Mouse (Mus musculus) kidney, postnatal 14 days (tissue): Measurements from ENCODE around the gene Eps8.

Experiments used
- DNase-seq: peaks from one replicate; pipeline ENCODE4 v3.0.0; 2022; ENCODE audit warnings: mixed read lengths

The Eps8 gene

DNA sequence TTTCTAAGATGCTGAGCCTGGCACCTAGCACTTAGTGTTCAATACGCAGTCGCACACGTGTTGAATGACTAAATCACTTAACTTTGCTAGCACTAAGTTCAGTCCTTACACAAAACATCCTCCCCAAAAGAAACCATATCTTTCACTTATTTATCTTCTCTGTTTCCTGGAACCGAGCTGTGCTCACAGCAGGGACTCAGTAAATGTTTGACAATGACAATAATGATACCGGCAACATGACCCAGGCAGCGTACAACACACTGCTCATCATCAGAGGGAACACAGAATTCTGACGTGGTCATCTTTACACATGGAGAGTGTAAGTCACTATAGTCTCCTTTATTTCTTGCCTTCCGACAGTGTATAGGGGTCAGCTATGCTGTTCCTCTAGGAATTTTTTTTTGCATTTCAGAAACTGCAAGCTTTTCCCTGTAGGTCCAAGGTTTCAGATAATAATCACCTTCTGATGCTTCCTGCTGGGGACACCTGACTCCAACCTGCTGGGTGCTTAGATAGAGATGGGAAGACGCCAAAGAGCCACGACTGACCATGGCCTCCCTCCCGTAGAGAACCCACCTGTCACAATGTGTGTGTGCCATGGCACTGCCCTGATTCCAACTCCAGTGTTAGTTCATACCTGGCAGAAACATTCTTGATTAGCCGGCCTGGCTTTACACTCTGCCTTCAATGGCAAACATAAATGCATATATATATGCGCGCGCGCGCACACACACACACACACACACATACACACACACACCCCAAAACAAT is 46.3 kb downstream of the Eps8 start:
- DNase-seq = no peak

DNA sequence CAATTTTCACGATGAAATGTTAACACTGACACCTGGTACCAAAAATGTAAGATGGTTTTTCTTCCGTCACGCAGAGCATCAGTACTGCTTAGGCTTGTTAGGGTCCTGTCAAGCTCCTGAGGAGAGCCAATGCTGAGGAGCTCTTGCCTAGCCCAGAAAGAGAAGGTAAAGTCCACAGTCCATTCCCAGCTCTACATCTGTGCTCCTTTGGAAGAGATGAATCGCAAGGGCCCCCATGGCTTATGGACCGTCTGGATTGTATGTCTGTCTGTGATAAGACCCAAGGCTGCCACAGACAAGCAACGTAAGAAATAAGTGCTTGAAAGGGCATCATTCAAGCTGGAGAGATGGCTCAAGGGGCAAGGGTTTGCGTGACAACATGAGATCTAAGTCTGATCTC is 48.1 kb downstream of the Eps8 start:
- no peak for DNase-seq

DNA sequence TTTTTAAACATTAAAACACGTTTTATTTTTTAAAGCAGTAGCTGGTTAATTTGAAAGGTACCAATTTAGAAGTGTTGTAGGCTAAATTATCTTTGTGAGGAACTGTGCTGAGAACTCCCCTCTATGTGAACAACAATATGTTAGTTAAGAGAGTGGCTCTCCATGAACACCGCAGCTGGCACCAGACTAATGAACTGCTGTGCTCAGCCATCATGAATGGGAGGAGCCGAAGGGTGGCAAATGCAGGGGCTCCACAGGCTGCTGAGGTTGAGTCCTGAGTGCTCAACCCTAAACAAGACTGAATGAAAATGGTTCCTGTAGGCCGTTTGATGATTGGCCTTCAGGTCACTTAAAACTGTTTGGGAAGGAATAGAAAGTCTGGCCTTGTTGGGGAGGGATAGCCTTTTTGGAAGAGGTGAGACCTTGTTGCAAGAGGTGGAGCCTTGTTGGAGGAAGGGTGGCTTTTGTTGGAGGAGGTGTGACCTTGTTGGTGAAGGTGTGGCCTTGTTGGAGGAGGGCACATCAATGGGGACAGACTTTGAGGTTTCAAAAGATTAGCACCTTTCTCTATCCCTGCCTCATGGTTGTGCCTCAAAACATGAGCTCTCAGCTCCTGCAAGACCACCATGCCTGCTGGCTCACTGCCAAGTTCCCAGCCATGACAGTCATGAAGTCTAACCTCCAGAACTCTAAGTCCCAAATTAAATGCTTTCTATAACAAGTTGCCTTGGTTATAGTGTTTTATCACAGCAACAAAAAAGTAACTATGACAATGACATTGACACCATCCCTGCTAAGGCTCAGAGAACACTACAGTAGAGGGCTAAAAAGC is 50.0 kb downstream of the Eps8 start:
- no peak for DNase-seq

DNA sequence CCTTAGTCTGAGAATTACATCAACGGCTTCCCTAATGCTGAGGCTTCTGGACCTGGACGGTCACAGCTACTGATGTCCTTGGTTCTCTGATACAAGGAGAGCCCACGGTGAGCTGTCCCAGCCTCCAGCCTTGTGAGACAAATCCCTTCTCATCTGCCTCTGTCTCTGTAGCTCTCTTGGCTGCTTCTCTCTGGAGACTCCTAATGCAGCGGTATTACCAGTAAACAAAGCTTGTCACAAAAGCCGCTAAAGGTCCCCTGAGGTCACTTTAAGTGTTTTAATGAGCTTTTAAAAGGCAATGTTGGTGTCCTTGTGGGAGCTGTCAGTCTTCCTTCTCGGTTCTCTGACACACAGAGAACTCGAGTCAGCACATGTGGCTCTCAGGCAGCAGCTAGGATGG is 56.4 kb downstream of the Eps8 start:
- DNase-seq = no peak

DNA sequence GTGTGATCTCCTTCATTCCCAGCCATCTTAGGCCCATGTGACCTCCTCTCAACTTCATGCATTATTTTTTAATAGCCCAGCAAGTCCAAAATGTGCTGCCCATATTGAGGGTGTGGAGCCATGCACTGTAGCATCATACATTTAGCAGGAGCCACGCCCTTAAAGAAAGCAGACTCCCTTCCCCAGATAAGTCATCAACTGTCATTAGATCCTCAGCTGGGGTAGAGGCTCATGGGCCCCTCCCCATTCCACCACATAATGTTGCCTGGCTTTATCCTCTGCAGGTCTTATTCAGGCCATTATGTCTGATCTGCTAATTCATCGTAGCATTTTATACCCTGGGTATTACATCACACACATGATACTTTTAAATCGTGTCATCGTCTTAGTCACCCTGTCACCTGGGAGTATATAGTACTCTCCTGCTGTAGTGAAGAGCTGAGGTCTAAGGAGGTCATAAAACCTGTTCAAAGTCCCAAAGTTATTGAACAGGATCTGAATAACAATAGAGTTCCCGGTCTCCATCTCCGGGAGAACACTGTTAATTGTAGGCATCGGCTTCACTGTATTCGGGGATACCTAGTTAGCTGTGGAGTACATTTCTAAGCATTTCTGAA is 57.1 kb downstream of the Eps8 start:
- no peak for DNase-seq

DNA sequence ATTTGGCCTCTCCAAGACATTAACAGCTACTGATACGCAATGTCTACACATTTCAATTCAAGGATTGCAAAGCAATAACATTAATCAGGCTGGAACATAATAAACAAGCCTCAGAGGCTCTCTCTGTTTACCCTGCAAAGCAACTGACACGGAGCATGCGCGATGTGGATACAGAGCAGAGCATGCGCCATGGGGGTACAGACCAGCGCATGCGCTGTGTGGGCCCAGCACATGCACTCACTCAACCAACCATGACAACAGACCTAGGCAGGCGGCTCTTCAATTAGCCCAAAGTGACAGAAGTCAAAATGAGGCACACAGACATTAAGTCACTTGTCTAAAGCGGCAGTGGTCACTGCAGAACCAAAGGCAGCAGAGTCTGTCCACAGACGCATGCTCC is 62.1 kb downstream of the Eps8 start:
- DNase-seq = no peak

DNA sequence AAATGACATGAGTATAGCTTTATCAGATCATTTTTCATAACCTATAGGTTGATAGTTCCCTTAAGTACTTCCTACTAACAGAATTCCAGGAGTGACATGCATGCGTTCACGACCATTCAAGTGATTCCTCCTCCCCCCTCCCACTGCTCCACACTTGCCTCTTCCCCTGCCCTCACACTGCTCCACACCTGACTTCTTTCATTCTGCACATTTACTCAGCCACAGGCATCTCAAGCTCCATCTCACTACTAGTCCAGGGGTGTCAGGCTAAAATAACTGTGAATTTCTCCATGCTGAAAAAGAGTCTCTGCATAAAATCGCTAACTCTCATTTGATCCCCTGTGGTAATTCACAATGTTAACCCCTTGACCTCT is 65.4 kb downstream of the Eps8 start:
- DNase-seq = no peak

DNA sequence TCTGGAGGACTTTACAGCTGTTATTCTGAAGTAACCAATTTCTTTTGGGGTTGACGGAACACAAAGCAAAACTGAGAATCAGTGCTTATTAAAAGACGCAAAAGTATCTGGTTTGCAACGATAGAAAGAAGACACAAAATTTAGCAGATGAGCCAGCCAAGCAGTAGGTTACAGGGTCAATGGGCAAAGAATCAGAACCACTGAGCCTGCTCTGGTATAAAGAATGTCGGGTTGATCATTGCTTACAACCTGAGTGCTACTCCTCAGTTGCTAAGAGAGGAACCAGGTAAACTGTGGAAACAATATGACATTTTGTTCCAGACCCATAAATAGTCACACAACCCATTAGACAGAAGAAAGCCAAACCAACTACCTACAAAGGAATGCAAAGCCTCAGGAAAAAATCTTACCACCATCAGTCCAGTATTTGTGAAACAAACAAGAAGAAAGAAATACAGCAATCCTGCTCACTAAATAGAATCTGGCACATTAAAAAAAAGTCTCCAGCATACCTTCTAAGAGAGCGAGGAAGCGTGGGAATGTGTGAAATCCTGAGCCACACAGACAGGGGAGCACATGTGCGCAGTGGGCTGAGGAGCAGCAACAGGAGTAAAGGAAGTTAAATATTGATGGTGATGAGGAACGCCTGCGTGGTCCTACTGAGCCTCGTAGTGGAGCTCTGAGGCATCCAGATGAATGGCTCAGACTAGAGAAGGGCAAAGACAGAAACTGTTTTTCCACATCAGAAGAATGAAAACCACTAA is 66.0 kb downstream of the Eps8 start:
- DNase-seq = peak; percentile 34

DNA sequence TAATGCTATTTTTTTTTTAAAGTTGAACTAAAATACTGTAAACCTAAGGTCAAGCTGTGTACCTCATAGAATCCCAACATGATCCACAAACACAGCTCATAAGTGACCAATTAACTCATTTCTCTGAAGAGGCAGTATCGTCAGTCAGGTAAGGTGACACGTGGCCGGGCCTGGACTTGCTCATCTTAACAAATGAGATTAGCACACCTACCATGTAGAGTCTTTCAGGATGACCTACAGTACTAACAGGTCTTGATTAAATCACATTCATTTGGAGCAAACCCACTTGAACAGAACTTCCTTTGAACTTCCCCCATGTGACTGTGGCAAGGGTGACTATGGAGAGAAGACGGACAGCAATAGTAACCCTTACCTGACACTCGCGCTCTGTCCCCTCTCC is 66.8 kb downstream of the Eps8 start:
- DNase-seq = peak; percentile 53

DNA sequence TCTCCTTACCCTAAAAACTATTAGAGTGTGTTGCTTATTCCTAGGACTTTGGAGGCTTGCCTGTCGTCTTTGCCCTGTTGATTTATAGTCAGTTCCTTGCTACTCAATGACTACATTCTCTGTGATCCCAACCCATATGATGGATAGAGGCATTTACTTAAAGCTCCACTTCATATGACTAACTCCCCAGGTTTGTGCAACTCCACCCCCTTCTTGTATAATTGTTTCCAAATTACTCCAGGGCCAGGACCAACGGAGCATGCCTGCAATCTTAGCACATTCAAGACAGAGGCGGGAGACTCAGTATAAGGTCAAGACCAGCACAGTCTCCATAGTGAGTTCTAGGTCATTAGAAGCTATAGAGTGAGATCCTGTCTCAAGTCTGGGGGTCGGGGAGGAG is 69.4 kb downstream of the Eps8 start:
- DNase-seq = no peak

DNA sequence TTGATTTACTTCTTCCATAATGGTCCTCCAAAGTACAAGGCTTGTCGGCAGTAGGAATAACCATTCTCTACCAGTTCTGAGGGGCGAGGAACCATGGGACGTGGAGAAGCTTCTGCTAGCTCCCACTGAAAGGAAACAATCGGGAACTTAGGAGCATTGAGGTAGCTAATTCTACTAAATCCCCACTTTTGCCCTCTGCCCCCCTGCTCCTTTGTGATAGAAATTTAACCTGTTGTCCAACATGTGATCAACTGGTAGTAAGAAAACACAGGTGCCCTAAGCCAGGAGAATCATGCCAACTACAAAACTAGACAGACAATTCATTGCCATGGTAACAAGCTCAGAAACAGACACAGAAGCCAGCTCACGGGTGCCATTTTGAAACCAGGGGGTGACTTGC is 71.6 kb downstream of the Eps8 start:
- DNase-seq = no peak

DNA sequence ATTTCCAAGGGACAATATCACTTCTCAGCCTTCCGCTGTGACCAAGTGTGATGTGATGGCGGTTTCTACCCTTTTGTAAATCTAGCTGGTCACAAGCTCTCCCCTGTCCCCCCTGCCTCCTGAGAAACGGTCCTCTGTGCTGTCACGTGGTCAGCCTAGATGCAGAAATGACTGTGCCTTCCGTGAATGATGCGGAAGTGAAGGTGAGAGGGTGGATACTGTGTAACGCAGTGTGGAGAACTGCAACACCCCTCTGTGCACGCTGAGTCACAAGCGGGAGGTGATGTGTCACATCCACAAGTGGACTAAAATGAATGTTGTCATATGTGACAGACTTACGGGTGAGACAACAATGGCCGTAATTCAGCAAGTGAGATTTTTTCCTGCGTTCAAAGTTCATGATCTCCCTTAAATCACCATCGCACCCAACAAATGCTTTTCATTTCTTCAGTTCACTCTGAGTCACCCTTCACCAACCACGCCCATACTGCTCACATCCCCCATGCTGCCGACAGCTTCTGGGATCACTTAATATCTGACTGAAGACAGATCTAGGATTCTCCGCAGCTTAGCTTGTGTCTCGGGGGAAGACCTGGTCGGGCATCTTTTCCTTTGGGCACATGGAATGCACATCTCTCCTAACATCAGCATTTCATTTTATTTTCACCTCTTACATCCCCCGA is 72.3 kb downstream of the Eps8 start:
- no peak for DNase-seq

DNA sequence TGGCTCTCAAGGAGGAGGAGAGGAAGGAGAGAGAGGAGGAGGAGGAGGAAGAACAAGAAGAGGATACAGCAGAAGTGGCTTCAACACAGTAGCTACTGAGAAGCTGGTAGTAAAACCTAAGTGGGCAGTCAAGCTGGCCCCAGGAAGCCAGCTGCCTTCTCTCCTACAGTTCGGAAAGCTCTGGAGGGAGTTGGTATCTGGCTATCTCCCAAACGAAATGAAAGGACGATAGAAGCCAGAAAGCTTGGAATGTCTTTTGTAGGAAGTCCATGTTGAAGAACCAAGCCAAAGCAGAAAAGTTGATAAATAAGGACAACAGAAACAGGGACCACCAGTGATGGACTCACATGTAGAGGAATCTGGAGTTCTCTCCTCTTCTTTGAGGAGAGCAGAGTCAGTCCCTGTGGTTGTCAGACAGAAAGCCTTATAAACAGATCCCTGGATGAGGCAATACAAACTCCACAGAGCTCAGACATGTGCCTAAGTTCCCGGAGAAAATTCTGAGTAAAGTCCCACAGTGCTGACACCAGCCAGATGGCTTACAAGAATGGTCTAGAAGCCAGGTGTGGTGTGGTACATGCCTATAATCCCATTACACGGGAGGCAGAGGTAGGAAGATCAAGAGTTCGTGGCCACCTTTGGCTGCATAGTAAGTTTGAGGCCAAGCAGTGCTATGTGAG is 73.2 kb downstream of the Eps8 start:
- DNase-seq = no peak

DNA sequence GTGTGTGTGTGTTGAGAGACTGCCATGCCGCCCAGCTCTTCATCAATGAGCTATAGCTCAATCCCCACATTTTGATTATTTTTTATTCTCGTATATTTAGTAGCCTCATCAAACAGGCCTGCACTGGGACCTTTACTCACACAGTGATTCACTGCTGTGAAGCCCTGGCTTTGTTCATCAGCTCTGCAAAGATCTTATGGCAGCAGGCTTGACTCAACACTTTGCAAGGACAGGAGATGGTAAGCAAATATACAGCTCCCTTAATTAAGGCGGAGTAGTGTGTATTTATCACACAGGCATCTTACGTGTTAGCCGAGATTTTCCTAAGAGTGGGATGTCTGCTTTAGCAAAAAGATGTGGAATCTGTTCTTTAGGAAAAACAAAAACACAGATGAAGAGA is 74.2 kb downstream of the Eps8 start:
- no peak for DNase-seq

DNA sequence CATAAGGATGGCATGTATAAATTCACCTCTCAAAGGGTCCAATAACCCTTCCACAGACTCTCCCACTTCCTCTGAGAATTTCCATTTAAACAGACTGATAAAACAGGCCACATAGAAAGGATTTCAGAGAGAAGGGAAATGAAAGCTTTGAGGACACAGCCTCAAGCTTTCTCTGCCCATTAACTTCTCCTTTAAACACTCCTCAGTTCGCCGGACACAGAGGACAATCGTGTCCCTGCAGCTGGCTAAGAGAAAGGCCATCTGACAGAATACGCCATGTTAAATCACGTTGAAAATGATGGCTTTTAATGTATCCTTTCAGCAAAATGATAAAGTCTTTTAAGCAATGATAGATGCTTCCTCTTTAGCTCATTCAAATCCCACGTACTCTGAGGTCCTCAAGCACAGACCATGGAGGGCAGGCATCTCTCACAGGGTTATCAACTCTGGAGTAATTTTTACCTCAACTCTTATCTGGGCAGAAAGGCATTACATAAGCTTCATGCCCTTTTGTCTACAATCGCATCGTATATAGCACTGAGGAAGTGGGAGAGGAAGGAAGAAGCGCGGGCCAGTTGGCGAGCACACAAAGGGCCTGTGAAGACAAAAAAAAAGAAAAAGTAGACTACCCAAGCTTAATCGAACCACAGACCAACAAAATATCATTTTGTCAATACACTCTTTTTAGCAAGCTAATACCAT is 77.9 kb downstream of the Eps8 start:
- no peak for DNase-seq

DNA sequence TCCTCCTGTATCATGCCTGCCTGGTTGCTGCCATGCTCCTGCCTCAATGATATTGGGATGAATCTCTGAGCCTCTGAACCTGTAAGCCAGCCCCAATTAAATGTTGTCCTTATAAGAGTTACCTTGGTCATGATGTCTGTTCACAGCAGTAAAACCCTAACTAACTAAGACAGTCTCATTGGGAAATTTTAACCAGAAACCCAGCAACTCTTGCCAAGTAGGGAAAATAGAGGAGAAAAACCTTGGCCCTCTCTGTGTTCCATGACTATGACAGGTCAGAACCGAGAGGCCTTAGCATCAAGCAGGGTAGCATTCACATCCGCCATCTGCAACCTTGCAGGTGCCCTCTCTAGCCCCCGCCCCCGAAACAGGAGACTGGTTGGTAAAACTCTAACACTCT is 78.6 kb downstream of the Eps8 start:
- DNase-seq = no peak

DNA sequence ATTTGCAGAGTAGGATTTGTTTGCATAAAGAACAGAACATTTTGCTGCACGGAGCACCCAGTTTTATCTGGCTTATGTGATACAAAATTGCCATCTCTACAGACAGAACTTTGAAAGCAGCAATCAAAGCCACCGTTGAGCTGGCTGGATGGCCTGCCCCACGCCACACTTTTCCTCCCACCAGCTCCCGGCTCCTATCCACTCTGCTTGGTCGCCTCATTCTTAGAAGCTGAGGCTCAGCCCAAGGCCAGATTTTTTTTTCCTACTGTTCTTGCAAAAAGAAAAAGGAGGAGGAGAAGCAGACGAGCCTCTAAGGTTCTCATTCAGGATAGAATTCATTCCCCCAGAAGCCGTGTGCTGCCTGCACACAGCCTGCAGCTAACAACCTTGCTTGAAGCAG is 80.8 kb downstream of the Eps8 start:
- no peak for DNase-seq

DNA sequence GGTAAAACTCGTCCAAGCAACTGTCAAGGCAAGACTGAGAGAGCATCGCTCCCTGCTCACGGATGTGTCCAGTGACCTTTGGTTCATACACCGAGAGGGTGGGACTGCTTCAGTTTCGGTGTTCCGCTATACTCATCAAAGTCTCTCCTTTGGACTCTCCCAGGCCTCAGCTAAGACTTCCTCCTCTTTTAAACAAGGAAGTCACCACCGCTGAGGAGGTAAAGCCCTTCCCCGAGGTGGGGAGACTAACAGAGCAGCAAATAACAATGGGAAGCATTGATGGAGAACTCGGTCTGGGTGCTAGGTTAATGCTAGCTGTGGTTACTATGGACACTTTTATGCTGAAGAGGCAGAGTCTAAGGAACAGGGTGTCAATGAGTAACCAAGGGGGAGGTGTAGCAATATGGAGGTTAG is 84.0 kb downstream of the Eps8 start:
- DNase-seq = peak; percentile 71

DNA sequence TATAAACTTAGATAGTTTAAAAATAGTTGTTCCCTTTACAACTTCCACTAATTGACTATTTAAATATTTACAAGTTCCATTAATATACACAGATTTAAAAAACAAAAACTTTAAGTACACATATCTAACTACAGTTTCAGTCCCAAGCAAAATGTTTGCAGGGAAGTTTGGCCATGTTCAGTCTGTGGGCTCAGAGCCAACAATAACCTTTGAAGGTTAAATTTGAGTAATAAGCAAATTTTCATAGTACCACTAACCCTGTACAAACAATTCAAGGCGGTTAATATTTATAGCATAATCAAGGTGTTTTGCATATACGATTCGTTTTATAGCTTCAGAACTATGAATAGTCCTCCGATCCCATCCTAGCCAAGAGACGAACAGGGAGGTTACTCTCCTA is 84.7 kb downstream of the Eps8 start:
- DNase-seq = no peak

DNA sequence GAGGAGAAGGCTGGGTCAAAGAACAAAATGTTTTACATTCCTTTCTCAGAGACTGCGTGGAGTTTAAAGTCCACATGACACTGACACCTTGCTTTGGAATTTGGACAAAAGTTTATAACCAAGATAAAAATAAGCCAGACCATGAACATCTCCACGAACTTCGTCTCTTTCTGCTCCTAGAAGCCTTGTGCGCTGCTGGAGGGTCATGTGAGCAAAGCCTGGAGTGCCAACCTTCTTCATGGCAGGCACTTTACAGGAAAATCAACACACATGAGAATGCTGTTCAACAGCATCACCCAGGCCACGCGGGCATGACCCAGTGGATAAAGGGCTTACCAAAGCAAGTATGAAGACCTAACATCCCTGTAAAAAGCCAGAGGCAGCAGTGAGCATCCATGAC is 85.6 kb downstream of the Eps8 start:
- DNase-seq = peak; percentile 56

DNA sequence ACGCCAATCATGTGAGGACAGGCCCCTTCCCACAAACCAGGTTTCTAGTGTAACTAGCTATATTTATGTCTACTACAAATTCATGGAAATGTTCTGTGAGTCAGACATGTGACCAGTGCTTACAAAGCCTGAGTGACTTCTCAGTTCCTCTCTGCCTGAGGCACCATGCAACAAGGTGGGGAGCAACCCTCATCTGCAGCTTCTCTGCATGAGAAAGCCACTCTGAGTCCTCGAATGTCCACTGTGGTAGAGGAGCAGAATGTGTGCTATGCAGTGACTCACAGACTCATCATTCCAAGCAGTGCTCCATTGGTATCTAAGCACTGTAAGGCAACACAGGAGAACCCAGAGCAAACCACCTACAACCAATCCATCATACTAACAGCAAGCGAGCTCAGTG is 88.8 kb downstream of the Eps8 start:
- DNase-seq = no peak
